Mouse (Mus musculus) forebrain, embryonic 16.5 days (tissue): Measurements from ENCODE around the gene Scube2. TPM values are rescaled to one million over a fixed set of nuclear protein-coding genes. Genes with fewer than 3 reads are reported as not detected.

Experiments used
- ATAC-seq: fragments of 200-750 bp; cut with Nextera tagmentation; 2 replicates; pipeline ENCODE4 v1.8.0; 2017; ENCODE audit warnings: mild to moderate bottlenecking, moderate library complexity
- H3K27ac ChIP-seq: fragments of 300-500 bp; sonication (generic); 2 replicates; pipeline ENCODE4 v1.5.1; 2014; ENCODE audit warnings: low read length, control low read depth
- H3K27me3 ChIP-seq: fragments of 300-500 bp; sonication (generic); replicated peaks from 2 replicates; pipeline ENCODE4 v1.6.1; 2014; ENCODE audit warnings: low read length; ENCODE audit not compliant: control insufficient read depth, insufficient read depth
- H3K36me3 ChIP-seq: fragments of 300-500 bp; sonication (generic); 2 replicates; pipeline ENCODE4 v1.6.1; 2014; ENCODE audit not compliant: control insufficient read depth, insufficient read depth
- H3K4me1 ChIP-seq: fragments of 300-500 bp; sonication (generic); replicated peaks from 2 replicates; pipeline ENCODE4 v1.6.1; 2014; ENCODE audit warnings: low read length; ENCODE audit not compliant: control insufficient read depth, insufficient read depth
- H3K4me2 ChIP-seq: fragments of 300-500 bp; sonication (generic); 2 replicates; pipeline ENCODE4 v1.6.1; 2014; ENCODE audit warnings: mild to moderate bottlenecking, low read length, control low read depth
- H3K4me3 ChIP-seq: fragments of 300-500 bp; sonication (generic); replicated peaks from 2 replicates; pipeline ENCODE4 v1.5.1; 2014; ENCODE audit warnings: mild to moderate bottlenecking, low read length, control low read depth
- H3K9ac ChIP-seq: fragments of 300-500 bp; sonication (generic); replicated peaks from 2 replicates; pipeline ENCODE4 v1.6.1; 2014; ENCODE audit warnings: low read depth, low read length, control low read depth
- H3K9me3 ChIP-seq: fragments of 300-500 bp; sonication (generic); 2 replicates; pipeline ENCODE4 v1.6.1; 2016; ENCODE audit warnings: low read length; ENCODE audit not compliant: control insufficient read depth
- WGBS: fragments of 180-500 bp; shearing (Covaris S2); extraction: QIAGEN DNeasy Blood & Tissue Kit; methylation state at CpG from one replicate; pipeline ENCODE4 v1.1.7; 2014; 5-methylcytosine and 5-hydroxymethylcytosine counted together
- polyA plus RNA-seq: library from polyadenylated mRNA; unstranded; fragments of >200 nt; fragmentation: Nextera tagmentation; extraction: Ambion mirVana; gene quantifications from 2 replicates; pipeline ENCODE4 v1.2.1, GENCODE M21; 2015

Gene Scube2
- polyA plus RNA-seq, 1 experiment from 2014 or later: 0.70 TPM

DNA sequence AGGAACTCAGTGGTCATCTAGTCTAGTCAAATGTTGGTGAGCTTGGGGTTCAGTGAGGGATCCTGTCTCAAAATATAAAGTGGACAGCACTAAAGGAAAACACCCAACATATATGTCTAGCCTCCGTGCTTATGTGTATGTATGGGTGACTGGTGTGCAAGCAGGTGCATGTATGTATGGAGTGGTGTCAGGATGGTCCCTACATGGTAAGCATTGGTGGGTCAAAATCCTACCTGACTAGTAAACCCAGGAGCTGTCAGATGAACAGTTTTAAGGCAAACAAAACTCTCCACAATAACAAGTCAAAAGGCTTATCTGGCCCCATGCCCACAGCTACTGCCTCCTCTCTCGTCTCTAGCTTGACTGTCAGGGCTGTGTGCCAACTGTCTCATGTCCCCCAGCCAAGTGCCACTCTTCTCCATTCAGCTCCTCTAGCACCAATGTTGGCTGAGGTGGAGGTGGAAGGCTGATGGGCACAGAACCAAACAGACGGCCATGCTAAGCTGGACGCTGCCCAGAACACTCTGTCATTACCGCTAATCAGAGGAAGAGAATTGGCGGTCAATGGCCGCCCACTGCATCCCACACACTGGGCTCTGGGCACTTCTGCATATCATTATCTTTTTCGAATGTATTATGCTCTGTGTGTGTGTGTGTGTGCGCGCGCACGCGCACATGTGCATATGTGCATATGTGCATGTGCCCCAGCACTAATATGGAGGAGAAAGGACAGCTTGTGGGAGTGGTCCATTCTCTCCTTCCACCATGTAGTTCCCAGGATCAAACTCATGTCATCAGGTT lies 23.7 kb downstream of the Scube2 start:
- no peak overlapping the region for H3K4me3 ChIP-seq
- no peaks in the 10 kb centered on the region for H3K27me3 ChIP-seq
- H3K9me3 ChIP-seq: no peaks in the 10 kb centered on the region
- WGBS: 49% methylated on average over 13 of the region's 13 CpGs
- H3K36me3 ChIP-seq: no peaks in the 10 kb centered on the region
- H3K4me1 ChIP-seq: peaks cover 8% of the 10 kb centered on the region
- no peak overlapping the region for H3K27ac ChIP-seq
- ATAC-seq: peak; percentile 94
- no peak overlapping the region for H3K9ac ChIP-seq
- no peak overlapping the region for H3K4me2 ChIP-seq

- no peaks in the 10 kb centered on the region for H3K36me3 ChIP-seq
- 43% methylated on average over 6 of the region's 6 CpGs for WGBS
- no peaks in the 10 kb centered on the region for H3K9me3 ChIP-seq
- peak overlapping the region; percentile 63 for H3K27ac ChIP-seq
- no peaks in the 10 kb centered on the region for H3K27me3 ChIP-seq
- peaks cover 8% of the 10 kb centered on the region for H3K4me1 ChIP-seq
- H3K9ac ChIP-seq: no peak overlapping the region
- no peak overlapping the region for H3K4me3 ChIP-seq
- H3K4me2 ChIP-seq: no peak overlapping the region
- ATAC-seq: no peak
Observed at GRCm38 (mm10) chr7:109841031-109841430, 24.4 kb downstream of the Scube2 start.

DNA sequence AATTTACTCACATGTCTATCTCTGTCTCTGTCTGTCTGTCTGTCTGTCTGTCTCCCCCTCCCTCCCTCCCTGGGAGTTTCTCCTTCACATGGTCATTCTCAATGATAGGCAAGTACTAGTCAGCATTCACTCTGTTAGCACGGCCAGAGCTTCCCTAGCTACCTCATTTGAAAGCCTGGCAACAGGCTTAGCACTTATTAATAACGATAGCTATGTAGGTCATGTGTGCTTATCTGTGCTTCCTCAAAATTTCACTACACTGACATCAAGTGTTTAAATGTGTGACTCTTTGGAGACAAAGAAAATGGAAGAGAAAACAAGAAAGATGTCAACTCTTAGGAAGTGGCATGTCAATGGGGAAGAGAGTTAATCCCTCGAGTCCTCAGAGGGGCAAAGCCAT lies 26.9 kb downstream of the Scube2 start:
- H3K4me3 ChIP-seq: no peak overlapping the region
- no peak for ATAC-seq
- H3K4me2 ChIP-seq: no peak overlapping the region
- H3K9me3 ChIP-seq: no peaks in the 10 kb centered on the region
- H3K4me1 ChIP-seq: peaks cover 8% of the 10 kb centered on the region
- H3K27ac ChIP-seq: no peak overlapping the region
- 61% methylated on average over 3 of the region's 3 CpGs for WGBS
- no peak overlapping the region for H3K9ac ChIP-seq
- no peaks in the 10 kb centered on the region for H3K36me3 ChIP-seq
- 0 out of 2 replicates have a peak, but pooled peaks cover 4% of the 10 kb centered on the region for H3K27me3 ChIP-seq

GRCm38 (mm10) chr7:109837651-109838050 lies 27.8 kb downstream of the Scube2 start:
- H3K9me3 ChIP-seq: no peaks in the 10 kb centered on the region
- H3K4me1 ChIP-seq: peaks cover 8% of the 10 kb centered on the region
- H3K36me3 ChIP-seq: no peaks in the 10 kb centered on the region
- H3K9ac ChIP-seq: no peak overlapping the region
- H3K4me3 ChIP-seq: no peak overlapping the region
- no peak overlapping the region for H3K4me2 ChIP-seq
- ATAC-seq: no peak
- whole genome bisulfite sequencing: 36% methylated on average over 6 of the region's 6 CpGs
- no peak overlapping the region for H3K27ac ChIP-seq
- 0 out of 2 replicates have a peak, but pooled peaks cover 4% of the 10 kb centered on the region for H3K27me3 ChIP-seq

- Histone ChIP-seq H3K27ac (no peak overlapping the region), H3K4me1 (no peaks in the 10 kb centered on the region; the same call in 1 of the 2 replicates), H3K4me3 (no peak overlapping the region), H3K9me3 (no peaks in the 10 kb centered on the region), H3K4me2 (no peak overlapping the region), H3K9ac (no peak overlapping the region), H3K27me3 (0 out of 2 replicates have a peak, but pooled peaks cover 4% of the 10 kb centered on the region), H3K36me3 (no peaks in the 10 kb centered on the region)
- WGBS: 48% methylated on average over 6 of the region's 6 CpGs
- ATAC-seq: no peak
Observed at GRCm38 (mm10) chr7:109834894-109835293, 30.6 kb downstream of the Scube2 start.

GRCm38 (mm10) chr7:109831376-109831775 lies 34.1 kb downstream of the Scube2 start:
- no peaks in the 10 kb centered on the region for H3K36me3 ChIP-seq
- no peak overlapping the region for H3K4me2 ChIP-seq
- no peak overlapping the region for H3K27ac ChIP-seq
- no peak overlapping the region for H3K4me3 ChIP-seq
- H3K27me3 ChIP-seq: 0 out of 2 replicates have a peak, but pooled peaks cover 4% of the 10 kb centered on the region
- no peaks in the 10 kb centered on the region; the same call in 1 of the 2 replicates for H3K4me1 ChIP-seq
- H3K9me3 ChIP-seq: no peaks in the 10 kb centered on the region
- WGBS: 81% methylated on average over 2 of the region's 2 CpGs
- no peak overlapping the region for H3K9ac ChIP-seq
- ATAC-seq: no peak

GRCm38 (mm10) chr7:109826911-109827310 lies 38.6 kb downstream of the Scube2 start:
- H3K4me3 ChIP-seq: no peak overlapping the region
- H3K36me3 ChIP-seq: no peaks in the 10 kb centered on the region
- no peak for ATAC-seq
- H3K4me2 ChIP-seq: no peak overlapping the region
- 0 out of 2 replicates have a peak, but pooled peaks cover 2% of the 10 kb centered on the region for H3K27me3 ChIP-seq
- H3K4me1 ChIP-seq: peaks cover 14% of the 10 kb centered on the region
- no peaks in the 10 kb centered on the region for H3K9me3 ChIP-seq
- H3K9ac ChIP-seq: no peak overlapping the region
- 89% methylated on average over 8 of the region's 8 CpGs for WGBS
- H3K27ac ChIP-seq: no peak overlapping the region

DNA sequence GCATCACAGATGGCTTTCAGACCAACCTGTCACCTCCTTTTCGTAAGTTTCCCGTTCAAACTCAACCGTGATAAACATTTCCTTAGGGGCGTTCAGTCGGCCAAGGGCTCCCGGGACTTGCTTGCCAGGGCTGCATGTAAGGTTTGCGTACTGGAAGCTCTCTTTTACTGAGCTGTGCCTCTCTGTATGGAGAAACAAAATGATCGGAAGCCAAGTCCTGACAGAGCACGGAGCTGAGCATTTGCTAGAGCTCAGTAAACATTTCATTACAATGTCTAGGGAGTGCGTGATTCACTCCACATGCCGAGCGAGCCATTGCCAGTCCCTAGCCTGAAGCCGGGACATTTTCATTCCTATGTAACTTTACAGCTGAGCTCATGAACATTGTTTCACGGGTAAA lies 40.2 kb downstream of the Scube2 start:
- Histone ChIP-seq H3K4me2 (no peak overlapping the region), H3K36me3 (no peaks in the 10 kb centered on the region), H3K9ac (no peak overlapping the region), H3K4me1 (peaks cover 14% of the 10 kb centered on the region), H3K27me3 (0 out of 2 replicates have a peak, but pooled peaks cover 2% of the 10 kb centered on the region), H3K9me3 (no peaks in the 10 kb centered on the region), H3K4me3 (no peak overlapping the region), H3K27ac (no peak overlapping the region; the same call in 1 of the 2 replicates)
- WGBS: 51% methylated on average over 14 of the region's 14 CpGs
- peak; percentile 81 for ATAC-seq

- Histone ChIP-seq H3K4me3 (no peak overlapping the region), H3K27ac (no peak overlapping the region), H3K9ac (no peak overlapping the region), H3K36me3 (no peaks in the 10 kb centered on the region), H3K4me1 (no peaks in the 10 kb centered on the region), H3K9me3 (no peaks in the 10 kb centered on the region), H3K4me2 (no peak overlapping the region), H3K27me3 (peaks cover 13% of the 10 kb centered on the region; the same call in 1 of the 2 replicates)
- no peak for ATAC-seq
- 94% methylated on average over 4 of the region's 4 CpGs for WGBS
Observed at GRCm38 (mm10) chr7:109818600-109818999, 46.9 kb downstream of the Scube2 start.
